Mouse (Mus musculus) E14TG2a.4 (cell line): ENCODE results near the gene Ebf4.

Experiments
- CTCF ChIP-seq: conservative IDR thresholded peaks from 2 replicates; pipeline ENCODE4 v1.5.1; 2014; ENCODE audit warnings: low read length
- NANOG ChIP-seq: IDR thresholded peaks from 2 replicates; pipeline ENCODE4 v1.6.1; 2014; ENCODE audit warnings: borderline replicate concordance, low read length, mixed read lengths
- POU5F1 ChIP-seq: IDR thresholded peaks from 2 replicates; pipeline ENCODE4 v1.6.1; 2014; ENCODE audit warnings: low read length, borderline replicate concordance

DNA sequence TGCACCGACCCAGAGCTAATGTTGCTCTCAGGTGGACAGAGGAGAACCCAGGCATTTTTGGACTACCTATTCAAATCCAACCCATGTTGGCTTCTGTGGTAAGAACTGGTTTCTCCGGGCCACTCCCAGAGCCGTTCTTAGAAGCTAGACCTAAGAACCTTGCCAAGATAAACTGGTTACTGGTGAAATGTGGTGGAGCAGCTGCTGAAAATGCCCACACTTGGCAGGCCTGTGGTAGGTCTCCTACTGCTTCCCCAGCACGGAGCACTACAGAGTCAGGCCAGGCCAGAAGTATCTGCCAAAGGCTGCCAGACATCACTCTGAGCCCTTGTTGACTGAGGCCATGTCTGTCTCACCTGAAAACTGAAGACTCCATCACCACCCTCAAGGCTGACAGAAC, 80.0 kb downstream of the Ebf4 start:
- no peak for TF ChIP-seq CTCF
- no peak for TF ChIP-seq NANOG
- no peak for TF ChIP-seq POU5F1
